Mouse (Mus musculus): ENCODE data around the gene Rgl2. TPM values are rescaled to one million over a fixed set of nuclear protein-coding genes. Genes with fewer than 3 reads are reported as not detected.

The Rgl2 gene
- polyA plus RNA-seq, 1 experiment from 2014 or later: 44.2 TPM

DNA sequence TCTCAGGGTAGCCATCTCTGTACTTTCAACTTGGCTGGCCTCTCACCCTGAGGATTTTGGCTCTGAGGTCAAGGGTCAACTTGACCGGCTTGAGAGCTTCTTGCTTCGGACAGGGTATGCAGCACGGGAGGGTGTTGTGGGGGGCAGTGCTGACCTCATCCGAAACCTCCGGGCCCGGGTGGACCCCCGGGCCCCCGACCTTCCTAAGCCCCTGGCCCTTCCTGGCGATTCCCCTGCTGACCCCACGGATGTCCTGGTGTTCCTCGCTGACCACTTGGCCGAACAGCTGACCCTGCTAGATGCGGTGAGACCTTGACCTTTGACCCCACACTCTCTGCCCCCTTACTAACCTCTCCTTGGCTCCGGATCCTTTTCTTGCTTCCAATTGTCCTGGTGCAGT is 3.1 kb downstream of the Rgl2 start:
- Histone ChIP-seq H3K4me1 (peaks cover 29% of the 10 kb centered on the region), H3K27me3 (ENCODE audit: insufficient read depth, poor library complexity, severe bottlenecking) (no peaks in the 10 kb centered on the region), H3K27ac (no peak overlapping the region), H3K9me3 (no peaks in the 10 kb centered on the region), H3K4me3 (no peak overlapping the region), H3K36me3 (peaks cover 54% of the 10 kb centered on the region)
- DNase-seq (ENCODE audit: low spot score): no peak
- 87% methylated on average over 14 of the region's 14 CpGs for WGBS

DNA sequence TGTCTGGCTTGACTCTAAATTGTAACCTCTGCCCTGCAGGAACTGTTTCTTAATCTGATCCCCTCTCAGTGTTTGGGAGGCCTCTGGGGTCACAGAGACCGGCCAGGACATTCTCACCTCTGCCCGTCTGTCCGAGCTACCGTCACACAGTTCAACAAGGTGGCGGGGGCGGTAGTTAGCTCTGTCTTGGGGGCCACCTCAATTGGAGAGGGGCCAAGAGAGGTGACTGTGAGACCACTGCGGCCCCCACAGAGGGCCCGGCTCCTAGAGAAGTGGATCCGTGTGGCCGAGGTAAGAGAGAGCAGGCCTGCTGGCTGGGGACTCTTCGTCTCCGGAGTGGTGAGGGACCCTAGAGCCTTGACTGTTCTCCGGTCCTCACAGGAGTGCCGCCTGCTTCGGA is 3.6 kb downstream of the Rgl2 start:
- no peak for DNase-seq (ENCODE audit: low spot score)
- WGBS: 84% methylated on average over 15 of the region's 15 CpGs
- H3K36me3 ChIP-seq: peaks cover 57% of the 10 kb centered on the region

DNA sequence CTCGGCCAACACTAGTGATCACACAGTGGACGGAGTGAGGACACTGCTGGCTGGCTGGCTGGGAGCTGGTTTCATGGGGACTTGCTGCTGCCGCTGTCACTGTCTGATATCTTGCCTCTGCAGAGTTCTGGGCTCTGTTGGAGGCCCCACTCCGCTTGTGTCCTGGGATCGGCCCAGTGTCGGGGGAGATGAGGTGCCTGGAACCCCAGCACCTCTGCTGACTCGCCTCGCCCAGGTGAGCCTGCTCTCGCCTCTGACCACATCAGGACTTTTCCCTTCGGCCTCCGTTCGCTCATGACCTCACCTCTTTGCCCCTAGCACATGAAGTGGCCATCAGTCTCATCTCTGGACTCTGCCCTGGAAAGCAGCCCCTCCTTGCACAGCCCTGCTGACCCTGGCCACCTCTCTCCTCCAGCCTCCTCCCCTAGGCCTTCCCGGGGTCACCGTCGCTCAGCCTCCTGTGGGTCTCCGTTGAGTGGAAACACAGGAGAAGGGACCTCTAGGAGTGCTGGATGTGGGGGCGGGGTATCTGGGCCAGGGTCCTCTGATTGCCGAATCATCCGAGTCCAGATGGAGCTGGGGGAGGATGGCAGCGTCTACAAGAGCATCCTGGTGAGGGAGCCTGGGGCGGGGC is 6.2 kb downstream of the Rgl2 start:
- H3K9me3 ChIP-seq: no peaks in the 10 kb centered on the region
- H3K36me3 ChIP-seq: peaks cover 67% of the 10 kb centered on the region
- no peak for DNase-seq (ENCODE audit: low spot score)
- H3K27me3 ChIP-seq (ENCODE audit: insufficient read depth, poor library complexity, severe bottlenecking): no peaks in the 10 kb centered on the region
- H3K27ac ChIP-seq: no peak overlapping the region
- 84% methylated on average over 21 of the region's 21 CpGs for WGBS
- no peak overlapping the region for H3K4me3 ChIP-seq
- H3K4me1 ChIP-seq: peaks cover 27% of the 10 kb centered on the region

More for the DNA sequence above, 3.6 kb downstream of the Rgl2 start:
- peaks cover 26% of the 10 kb centered on the region for H3K4me1 ChIP-seq
- H3K27ac ChIP-seq: no peak overlapping the region
- no peak overlapping the region for H3K4me3 ChIP-seq
- no peaks in the 10 kb centered on the region for H3K9me3 ChIP-seq
- H3K27me3 ChIP-seq (ENCODE audit: insufficient read depth, poor library complexity, severe bottlenecking): no peaks in the 10 kb centered on the region

DNA sequence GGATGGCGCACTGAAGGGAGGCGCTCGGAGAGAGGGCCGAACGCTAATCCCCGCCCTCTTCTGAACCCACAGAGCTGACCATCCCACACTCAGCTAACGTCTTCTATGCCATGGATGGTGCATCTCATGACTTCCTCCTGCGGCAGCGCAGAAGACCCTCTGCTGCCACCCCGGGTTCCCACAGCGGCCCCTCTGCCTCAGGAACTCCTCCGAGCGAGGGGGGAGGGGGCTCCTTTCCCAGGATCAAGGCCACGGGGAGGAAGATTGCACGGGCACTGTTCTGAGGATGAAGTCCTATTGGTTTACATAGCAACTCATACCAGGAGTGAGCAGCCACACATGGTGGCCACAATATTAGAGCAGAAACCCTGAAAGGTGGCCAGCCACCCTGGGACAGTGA is 7.7 kb downstream of the Rgl2 start:
- Histone ChIP-seq H3K27me3 (ENCODE audit: insufficient read depth, poor library complexity, severe bottlenecking) (no peaks in the 10 kb centered on the region), H3K36me3 (peaks cover 67% of the 10 kb centered on the region), H3K9me3 (no peaks in the 10 kb centered on the region), H3K4me3 (0 out of 2 replicates have a peak overlapping the region, but pooled peaks have one; percentile 16), H3K27ac (no peak overlapping the region), H3K4me1 (peaks cover 30% of the 10 kb centered on the region)
- no peak for DNase-seq (ENCODE audit: low spot score)
- WGBS: 84% methylated on average over 15 of the region's 15 CpGs

DNA sequence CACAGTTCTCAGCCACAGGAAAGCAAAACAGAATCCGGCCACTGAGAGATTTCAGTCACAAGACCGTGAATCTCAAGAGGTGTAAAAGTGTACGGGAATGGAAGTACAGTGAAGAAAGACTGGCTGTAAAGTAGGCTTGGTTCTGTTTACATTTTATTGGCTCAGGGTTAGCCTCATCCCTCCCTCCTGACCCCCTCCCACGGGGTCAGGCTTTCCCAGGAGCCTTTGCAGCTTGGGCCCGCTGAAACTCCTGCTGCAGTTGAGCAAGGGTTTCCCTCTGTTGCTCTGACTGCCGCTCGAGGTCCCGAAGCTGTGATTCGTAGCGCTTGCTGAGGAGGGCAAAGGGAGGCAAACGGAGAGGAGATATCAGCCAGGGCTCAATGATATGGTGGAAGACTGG is 9.4 kb downstream of the Rgl2 start:
- DNase-seq (ENCODE audit: low spot score): no peak
- H3K27ac ChIP-seq: no peak overlapping the region
- WGBS: 79% methylated on average over 11 of the region's 11 CpGs
- peak overlapping the region; percentile 93 for H3K4me3 ChIP-seq
- H3K4me1 ChIP-seq: peaks cover 26% of the 10 kb centered on the region
- no peaks in the 10 kb centered on the region for H3K9me3 ChIP-seq
- H3K27me3 ChIP-seq (ENCODE audit: insufficient read depth, poor library complexity, severe bottlenecking): no peaks in the 10 kb centered on the region
- peaks cover 63% of the 10 kb centered on the region for H3K36me3 ChIP-seq

DNA sequence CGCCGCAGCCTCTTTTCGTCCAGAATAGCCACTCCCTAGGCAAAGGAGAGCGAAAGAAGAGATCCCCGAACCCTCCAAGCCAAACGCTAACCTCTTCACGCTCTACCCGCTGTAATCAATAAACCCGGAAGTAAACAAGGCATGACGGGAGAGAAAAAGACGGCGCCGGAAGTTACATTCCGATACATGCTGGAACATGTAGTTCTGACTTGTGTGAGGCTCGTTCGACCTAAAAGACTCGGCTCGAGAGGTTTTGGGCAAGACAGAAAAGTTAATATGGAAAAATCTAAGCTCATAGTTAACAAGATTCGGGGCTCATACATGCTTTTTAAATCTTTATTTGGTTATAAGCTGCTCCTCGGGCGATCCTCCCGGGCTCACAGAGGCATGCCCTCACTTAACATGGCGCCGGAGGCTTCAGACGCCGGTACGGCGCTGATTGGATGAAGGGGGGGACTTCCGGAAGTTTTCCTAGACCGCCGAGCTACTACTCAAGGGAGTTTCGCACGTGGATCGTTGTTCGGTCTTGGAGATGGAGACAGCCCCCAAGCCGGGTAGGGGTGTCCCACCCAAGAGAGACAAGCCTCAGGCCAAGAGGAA is 11.0 kb downstream of the Rgl2 start, which contains the start of the genes Pfdn6 and Wdr46:
Gene Pfdn6 (minus strand): TSS at position 138 of the 600 bp plus-strand sequence.
Gene Wdr46 (plus strand): TSS at position 455 of the 600 bp plus-strand sequence.
- Histone ChIP-seq H3K27ac (peak within 1 kb of the TSS; percentile 87), H3K27me3 (ENCODE audit: insufficient read depth, poor library complexity, severe bottlenecking) (no peaks in the 10 kb centered on the region), H3K9me3 (no peaks in the 10 kb centered on the region), H3K36me3 (peaks cover 63% of the 10 kb centered on the region), H3K4me3 (peak within 1 kb of the TSS; percentile 93), H3K4me1 (peaks cover 26% of the 10 kb centered on the region)
- peak; percentile 95 for DNase-seq (ENCODE audit: low spot score)
- under 1% methylated on average over 36 of the region's 36 CpGs for WGBS

DNA sequence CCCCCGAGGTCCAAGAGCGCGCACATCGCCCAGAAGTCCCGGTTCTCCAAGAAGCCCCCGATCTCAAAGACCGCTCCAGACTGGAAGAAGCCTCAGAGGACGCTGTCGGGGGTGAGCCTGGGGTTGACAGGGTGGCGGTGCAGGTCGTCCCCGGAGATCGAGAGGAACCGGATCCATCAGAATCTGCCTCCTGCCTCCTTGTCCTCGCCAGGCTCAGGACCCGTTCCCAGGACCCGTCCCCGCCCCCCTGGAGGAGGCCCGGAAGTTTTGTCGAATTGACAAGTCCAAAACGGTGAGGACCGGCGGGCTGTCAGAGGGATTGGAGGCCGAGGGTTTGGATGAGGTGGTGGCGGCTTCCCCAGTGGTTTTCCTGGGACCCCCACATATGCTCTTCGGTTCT is 11.6 kb downstream of the Rgl2 start:
- DNase-seq (ENCODE audit: low spot score): no peak
- H3K4me3 ChIP-seq: peak overlapping the region; percentile 93
- peaks cover 63% of the 10 kb centered on the region for H3K36me3 ChIP-seq
- no peaks in the 10 kb centered on the region for H3K9me3 ChIP-seq
- WGBS: under 1% methylated on average over 26 of the region's 26 CpGs
- H3K4me1 ChIP-seq: peaks cover 26% of the 10 kb centered on the region
- H3K27me3 ChIP-seq (ENCODE audit: insufficient read depth, poor library complexity, severe bottlenecking): no peaks in the 10 kb centered on the region
- peak overlapping the region; percentile 87 for H3K27ac ChIP-seq

DNA sequence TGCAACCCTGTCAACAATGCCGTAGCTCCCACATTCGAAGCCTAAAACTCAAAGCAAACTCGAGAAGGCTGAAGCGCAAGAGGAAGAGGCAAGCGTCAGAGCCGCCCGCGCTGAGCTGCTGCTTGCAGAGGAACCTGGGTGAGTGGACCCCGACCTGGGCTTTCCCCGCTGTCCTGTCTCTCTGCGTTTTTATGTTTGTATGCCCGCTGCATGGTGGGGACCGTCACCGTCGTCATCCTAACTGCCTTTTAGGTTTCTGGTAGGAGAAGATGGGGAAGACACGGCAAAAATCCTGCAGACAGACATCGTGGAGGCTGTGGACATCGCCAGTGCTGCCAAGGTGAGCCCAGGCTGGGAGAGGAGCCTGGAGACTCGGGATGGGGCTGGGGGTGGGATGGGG is 12.0 kb downstream of the Rgl2 start:
- Histone ChIP-seq H3K4me1 (peaks cover 26% of the 10 kb centered on the region), H3K36me3 (peaks cover 64% of the 10 kb centered on the region), H3K27ac (peak overlapping the region; percentile 87; the same call in 1 of the 2 replicates), H3K9me3 (no peaks in the 10 kb centered on the region), H3K27me3 (ENCODE audit: insufficient read depth, poor library complexity, severe bottlenecking) (no peaks in the 10 kb centered on the region), H3K4me3 (peak overlapping the region; percentile 93)
- DNase-seq (ENCODE audit: low spot score): no peak
- 59% methylated on average over 19 of the region's 19 CpGs for whole genome bisulfite sequencing

DNA sequence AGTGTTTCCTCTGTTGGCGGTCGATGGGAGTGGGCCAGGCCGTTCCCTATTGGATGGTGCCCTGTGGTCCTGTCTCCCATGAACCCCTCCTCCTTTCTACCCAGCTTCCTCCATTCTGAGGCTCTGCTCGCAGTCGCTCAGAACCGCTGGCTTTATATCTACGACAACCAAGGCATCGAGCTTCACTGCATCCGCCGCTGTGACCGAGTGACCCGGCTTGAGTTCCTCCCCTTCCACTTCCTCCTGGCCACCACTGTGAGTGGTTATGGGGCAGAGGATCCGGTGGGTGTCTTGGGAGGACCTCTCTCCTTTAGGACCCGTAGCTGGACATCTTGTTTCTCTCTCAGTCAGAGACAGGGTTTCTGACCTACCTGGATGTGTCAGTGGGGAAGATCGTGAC is 14.1 kb downstream of the Rgl2 start:
- H3K4me1 ChIP-seq: peaks cover 26% of the 10 kb centered on the region
- H3K9me3 ChIP-seq: no peaks in the 10 kb centered on the region
- H3K4me3 ChIP-seq: 0 out of 2 replicates have a peak overlapping the region, but pooled peaks have one; percentile 9
- DNase-seq (ENCODE audit: low spot score): no peak
- H3K36me3 ChIP-seq: peaks cover 65% of the 10 kb centered on the region
- 90% methylated on average over 15 of the region's 15 CpGs for WGBS
- H3K27me3 ChIP-seq (ENCODE audit: insufficient read depth, poor library complexity, severe bottlenecking): no peaks in the 10 kb centered on the region
- no peak overlapping the region for H3K27ac ChIP-seq

DNA sequence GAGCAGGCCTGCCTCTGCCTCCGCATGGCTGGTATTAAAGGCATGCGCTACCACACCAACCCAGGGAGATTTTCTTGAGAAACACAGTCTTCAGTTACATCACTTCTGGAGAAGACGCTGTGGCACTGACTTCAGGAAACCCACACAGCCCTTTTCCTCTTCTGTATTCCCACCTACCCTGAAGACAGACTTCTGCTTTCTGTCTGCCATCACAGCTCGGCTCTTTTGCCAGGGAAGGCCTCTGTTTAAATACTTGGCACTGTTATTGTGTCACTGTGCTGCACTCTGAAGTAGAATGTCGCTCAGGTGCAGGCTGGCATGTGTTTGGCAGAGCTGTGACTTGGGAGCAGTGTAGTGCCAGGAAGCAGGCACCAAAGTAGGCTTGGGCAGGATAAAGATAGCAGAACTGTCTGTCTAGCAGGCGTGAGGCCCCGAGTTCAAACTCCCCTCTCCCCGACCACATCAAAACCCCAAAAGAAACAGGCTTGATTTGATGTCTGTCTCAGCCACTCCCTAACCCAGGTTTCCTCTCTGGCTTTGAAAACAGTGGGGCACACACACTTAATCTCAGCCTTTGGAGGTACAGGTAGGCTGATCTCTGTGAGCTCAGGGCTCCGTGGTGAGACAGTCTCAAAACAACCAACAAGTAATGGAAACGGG is 18.2 kb downstream of the Rgl2 start:
- Histone ChIP-seq H3K4me3 (no peak overlapping the region), H3K27ac (no peak overlapping the region), H3K4me1 (peaks cover 25% of the 10 kb centered on the region), H3K27me3 (ENCODE audit: insufficient read depth, poor library complexity, severe bottlenecking) (no peaks in the 10 kb centered on the region), H3K36me3 (peaks cover 78% of the 10 kb centered on the region), H3K9me3 (no peaks in the 10 kb centered on the region)
- no peak for DNase-seq (ENCODE audit: low spot score)
- 88% methylated on average over 10 of the region's 10 CpGs for WGBS

DNA sequence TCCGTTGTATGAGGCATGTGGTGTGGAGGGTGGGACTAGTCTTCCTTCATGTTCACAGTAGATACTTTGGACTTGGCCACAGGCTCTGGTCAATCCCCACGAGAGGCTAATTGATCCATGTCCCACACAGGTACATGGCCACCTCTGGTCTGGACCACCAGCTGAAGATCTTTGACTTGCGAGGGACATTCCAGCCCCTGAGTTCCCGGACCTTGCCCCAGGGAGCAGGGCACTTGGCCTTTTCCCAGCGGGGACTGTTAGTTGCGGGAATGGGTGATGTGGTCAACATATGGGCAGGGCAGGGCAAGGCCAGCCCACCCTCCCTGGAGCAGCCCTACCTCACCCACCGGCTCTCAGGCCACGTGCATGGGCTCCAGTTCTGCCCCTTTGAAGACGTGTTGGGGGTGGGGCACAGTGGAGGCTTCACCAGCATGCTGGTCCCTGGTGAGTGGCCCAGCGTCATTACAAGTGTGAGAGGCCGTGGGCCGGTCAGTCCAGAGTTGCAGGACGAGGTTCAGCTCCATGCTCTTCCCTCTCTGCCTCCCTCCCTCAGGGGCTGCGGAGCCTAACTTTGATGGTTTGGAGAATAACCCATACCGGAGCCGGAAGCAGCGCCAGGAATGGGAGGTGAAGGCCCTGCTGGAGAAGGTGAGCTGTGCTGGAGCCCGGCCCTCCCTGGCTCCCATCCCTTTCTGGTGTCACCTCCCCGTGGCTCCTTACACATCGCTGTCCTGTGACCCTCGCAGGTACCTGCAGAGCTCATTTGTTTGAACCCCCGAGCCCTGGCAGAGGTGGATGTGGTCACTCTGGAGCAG is 19.0 kb downstream of the Rgl2 start:
- DNase-seq (ENCODE audit: low spot score): no peak
- H3K36me3 ChIP-seq: peaks cover 79% of the 10 kb centered on the region
- 87% methylated on average over 22 of the region's 22 CpGs for WGBS
- H3K4me1 ChIP-seq: peaks cover 32% of the 10 kb centered on the region
- no peaks in the 10 kb centered on the region for H3K9me3 ChIP-seq
- H3K27ac ChIP-seq: no peak overlapping the region; the same call in 1 of the 2 replicates
- H3K4me3 ChIP-seq: no peak overlapping the region; the same call in 1 of the 2 replicates
- no peaks in the 10 kb centered on the region for H3K27me3 ChIP-seq (ENCODE audit: insufficient read depth, poor library complexity, severe bottlenecking)

DNA sequence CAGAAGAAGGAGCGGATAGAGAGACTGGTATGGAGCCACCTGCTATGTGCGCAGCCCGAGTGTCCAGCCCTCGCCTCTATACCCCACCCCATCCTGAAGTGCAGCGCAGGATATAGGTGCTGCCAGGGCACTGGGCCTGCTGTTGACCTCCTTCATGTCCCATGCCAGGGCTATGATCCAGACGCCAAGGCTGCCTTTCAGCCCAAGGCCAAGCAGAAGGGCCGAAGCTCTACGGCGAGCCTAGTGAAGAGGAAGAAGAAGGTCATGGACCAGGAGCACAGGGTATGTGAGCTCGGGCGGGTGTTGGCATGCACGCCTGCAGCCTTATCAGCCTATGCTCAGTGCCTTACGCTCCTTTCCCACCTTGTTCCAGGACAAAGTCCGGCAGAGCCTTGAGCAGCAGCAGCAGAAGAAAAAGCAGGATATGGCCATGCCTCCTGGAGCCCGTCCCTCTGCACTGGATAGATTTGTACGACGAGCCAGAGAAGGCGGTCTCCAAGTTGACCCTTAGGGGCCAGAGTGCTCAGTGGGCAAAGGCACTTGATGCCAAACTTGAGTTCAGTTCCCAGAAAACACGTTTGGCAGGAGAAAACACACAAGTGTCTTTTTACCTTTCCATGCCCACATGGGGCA is 19.7 kb downstream of the Rgl2 start:
- 90% methylated on average over 19 of the region's 19 CpGs for WGBS
- Histone ChIP-seq H3K9me3 (no peaks in the 10 kb centered on the region), H3K4me1 (peaks cover 39% of the 10 kb centered on the region), H3K27ac (no peak overlapping the region), H3K27me3 (ENCODE audit: insufficient read depth, poor library complexity, severe bottlenecking) (no peaks in the 10 kb centered on the region), H3K4me3 (no peak overlapping the region), H3K36me3 (peaks cover 80% of the 10 kb centered on the region)
- DNase-seq (ENCODE audit: low spot score): no peak

All from heart, embryonic 10.5 days (tissue).